Mouse (Mus musculus) lung, postnatal 0 days (tissue): Measurements from ENCODE around the gene C1qtnf1. TPM values are rescaled to one million over a fixed set of nuclear protein-coding genes. Genes with fewer than 3 reads are reported as not detected.

ENCODE experiments used
- ATAC-seq: fragments of 200-750 bp; cut with Nextera tagmentation; 2 replicates; pipeline ENCODE4 v1.8.0; 2017; ENCODE audit warnings: moderate library complexity
- DNase-seq: peaks from one replicate; pipeline ENCODE4 v3.0.0-alpha.2; 2016; ENCODE audit warnings: low spot score
- H3K27ac ChIP-seq: fragments of 300-500 bp; sonication (generic); 2 replicates; pipeline ENCODE4 v1.5.1; 2014; ENCODE audit warnings: antibody characterized with exemption, mild to moderate bottlenecking, low read length, mixed read lengths
- H3K27me3 ChIP-seq: fragments of 300-500 bp; sonication (generic); replicated peaks from 2 replicates; pipeline ENCODE4 v1.6.1; 2014; ENCODE audit warnings: low read length, mixed read lengths; ENCODE audit not compliant: insufficient read depth
- H3K36me3 ChIP-seq: fragments of 300-500 bp; sonication (generic); 2 replicates; pipeline ENCODE4 v1.6.1; 2014; ENCODE audit warnings: low read length, mixed read lengths; ENCODE audit not compliant: insufficient read depth
- H3K4me1 ChIP-seq: fragments of 300-500 bp; sonication (generic); 2 replicates; pipeline ENCODE4 v1.6.1; 2014; ENCODE audit warnings: antibody characterized with exemption, low read depth, low read length, mixed read lengths; ENCODE audit not compliant: insufficient read depth
- H3K4me2 ChIP-seq: fragments of 300-500 bp; sonication (generic); replicated peaks from 2 replicates; pipeline ENCODE4 v1.6.1; 2014; ENCODE audit warnings: low read depth, mild to moderate bottlenecking, low read length, moderate library complexity, mixed read lengths
- H3K4me3 ChIP-seq: fragments of 300-500 bp; sonication (generic); 2 replicates; pipeline ENCODE4 v1.5.1; 2014; ENCODE audit warnings: low read depth, low read length
- H3K9ac ChIP-seq: fragments of 300-500 bp; sonication (generic); replicated peaks from 2 replicates; pipeline ENCODE4 v1.6.1; 2014; ENCODE audit warnings: low read depth, mild to moderate bottlenecking
- H3K9me3 ChIP-seq: fragments of 300-500 bp; sonication (generic); 2 replicates; pipeline ENCODE4 v1.6.1; 2016; ENCODE audit warnings: low read length, mixed read lengths
- CTCF ChIP-seq: IDR thresholded peaks from 2 replicates; pipeline ENCODE4 v1.5.1; 2016; ENCODE audit warnings: antibody characterized with exemption, mild to moderate bottlenecking
- EP300 ChIP-seq: IDR thresholded peaks from 2 replicates; pipeline ENCODE4 v1.6.1; 2016; ENCODE audit warnings: antibody characterized with exemption, mild to moderate bottlenecking, control low read depth
- WGBS: fragments of 180-500 bp; shearing (Covaris S2); extraction: QIAGEN DNeasy Blood & Tissue Kit; methylation state at CpG from one replicate; pipeline ENCODE4 v1.1.7; 2014; 5-methylcytosine and 5-hydroxymethylcytosine counted together
- polyA plus RNA-seq: library from polyadenylated mRNA; unstranded; fragments of >200 nt; fragmentation: Nextera tagmentation; extraction: Ambion mirVana; gene quantifications from 2 replicates; pipeline ENCODE4 v1.2.1, GENCODE M21; 2015

C1qtnf1 gene
- polyA plus RNA-seq, 1 experiment from 2014 or later = 9.1 TPM

- H3K4me3 ChIP-seq = no peak overlapping the region
Measured at GRCm38 (mm10) chr11:118397806-118398530, 30.0 kb upstream of the C1qtnf1 start.

GRCm38 (mm10) chr11:118399891-118400565 lies 28.0 kb upstream of the C1qtnf1 start:
- H3K9ac ChIP-seq = no peak overlapping the region
- WGBS = 38% methylated on average over 5 of the region's 5 CpGs
- H3K9me3 ChIP-seq = no peaks in the 10 kb centered on the region
- TF ChIP-seq CTCF (no peak), EP300 (no peak)
- peaks cover 9% of the 10 kb centered on the region for H3K4me1 ChIP-seq
- peak overlapping the region; percentile 48 for H3K4me2 ChIP-seq
- DNase-seq (peak; percentile 33), ATAC-seq (peak; percentile 46)
- H3K36me3 ChIP-seq = peaks cover 3% of the 10 kb centered on the region; the same call in 1 of the 2 replicates
- no peaks in the 10 kb centered on the region for H3K27me3 ChIP-seq
- H3K4me3 ChIP-seq = no peak overlapping the region
- peak overlapping the region; percentile 77 for H3K27ac ChIP-seq

More at GRCm38 (mm10) chr11:118397806-118398530, 30.0 kb upstream of the C1qtnf1 start:
- ATAC-seq (no peak), DNase-seq (no peak)
- H3K27ac ChIP-seq = no peak overlapping the region
- 85% methylated on average over 26 of the region's 26 CpGs for WGBS
- no peak overlapping the region for H3K9ac ChIP-seq
- peaks cover 9% of the 10 kb centered on the region for H3K4me1 ChIP-seq
- H3K27me3 ChIP-seq = no peaks in the 10 kb centered on the region
- no peak for TF ChIP-seq CTCF
- no peak for TF ChIP-seq EP300
- peaks cover 4% of the 10 kb centered on the region; the same call in 1 of the 2 replicates for H3K36me3 ChIP-seq
- no peaks in the 10 kb centered on the region for H3K9me3 ChIP-seq
- H3K4me2 ChIP-seq = no peak overlapping the region

- 0 out of 2 replicates have a peak, but pooled peaks have one; percentile 11 for TF ChIP-seq EP300
- TF ChIP-seq CTCF = no peak
- Histone ChIP-seq H3K27ac (peak overlapping the region; percentile 77), H3K27me3 (no peaks in the 10 kb centered on the region), H3K9ac (no peak overlapping the region), H3K4me1 (peaks cover 9% of the 10 kb centered on the region), H3K36me3 (peaks cover 3% of the 10 kb centered on the region; the same call in 1 of the 2 replicates), H3K9me3 (no peaks in the 10 kb centered on the region), H3K4me2 (peak overlapping the region; percentile 48), H3K4me3 (no peak overlapping the region)
- 24% methylated on average over 6 of the region's 6 CpGs for WGBS
- DNase-seq (peak; percentile 58), ATAC-seq (peak; percentile 53)
Measured at GRCm38 (mm10) chr11:118400566-118400936, 27.5 kb upstream of the C1qtnf1 start.

- peak overlapping the region; percentile 77 for H3K27ac ChIP-seq
- H3K4me1 ChIP-seq = peaks cover 9% of the 10 kb centered on the region
- H3K4me2 ChIP-seq = peak overlapping the region; percentile 48
- ATAC-seq (0 out of 2 replicates have a peak, but pooled peaks have one; percentile 1), DNase-seq (no peak)
- peak overlapping the region; percentile 4; the same call in 1 of the 2 replicates for H3K9ac ChIP-seq
- 84% methylated on average over 4 of the region's 4 CpGs for WGBS
- TF ChIP-seq EP300 (no peak), CTCF (no peak)
- no peaks in the 10 kb centered on the region for H3K27me3 ChIP-seq
- no peak overlapping the region for H3K4me3 ChIP-seq
- no peaks in the 10 kb centered on the region for H3K9me3 ChIP-seq
- peaks cover 4% of the 10 kb centered on the region; the same call in 1 of the 2 replicates for H3K36me3 ChIP-seq
Measured at GRCm38 (mm10) chr11:118401195-118401594, 26.8 kb upstream of the C1qtnf1 start.

GRCm38 (mm10) chr11:118401760-118402280 lies 26.2 kb upstream of the C1qtnf1 start, which contains the start of gene Lgals3bp:
TSS of gene Lgals3bp (minus strand) at chr11:118402092.
- H3K9me3 ChIP-seq = no peaks in the 10 kb centered on the region
- TF ChIP-seq CTCF (peak; percentile 63), EP300 (no peak)
- 41% methylated on average over 7 of the region's 7 CpGs for WGBS
- H3K27me3 ChIP-seq = no peaks in the 10 kb centered on the region
- peak within 1 kb of the TSS; percentile 48 for H3K4me2 ChIP-seq
- peaks cover 9% of the 10 kb centered on the region for H3K4me1 ChIP-seq
- peak within 1 kb of the TSS; percentile 77 for H3K27ac ChIP-seq
- peak; percentile 93 for DNase-seq
- H3K9ac ChIP-seq = peak within 1 kb of the TSS; percentile 4; the same call in 1 of the 2 replicates
- peak; percentile 80 for ATAC-seq
- peaks cover 11% of the 10 kb centered on the region; the same call in 1 of the 2 replicates for H3K36me3 ChIP-seq
- no peak within 1 kb of the TSS for H3K4me3 ChIP-seq

GRCm38 (mm10) chr11:118403183-118403582 lies 24.8 kb upstream of the C1qtnf1 start:
- 91% methylated on average over 2 of the region's 2 CpGs for WGBS
- ATAC-seq (no peak), DNase-seq (no peak)
- no peak overlapping the region for H3K27ac ChIP-seq
- TF ChIP-seq EP300 (no peak), CTCF (no peak)
- no peaks in the 10 kb centered on the region for H3K9me3 ChIP-seq
- H3K9ac ChIP-seq = no peak overlapping the region
- H3K4me3 ChIP-seq = no peak overlapping the region
- no peak overlapping the region for H3K4me2 ChIP-seq
- no peaks in the 10 kb centered on the region for H3K27me3 ChIP-seq
- H3K36me3 ChIP-seq = peaks cover 12% of the 10 kb centered on the region; the same call in 1 of the 2 replicates
- H3K4me1 ChIP-seq = peaks cover 9% of the 10 kb centered on the region
